Mouse (Mus musculus): ENCODE data around the gene Olfr702.

- TF ChIP-seq CTCF (IDR thresholded peaks at IDR 0.05; ENCODE audit: low read depth, low read length) (no peak), POLR2A (IDR thresholded peaks at IDR 0.05; ENCODE audit: extremely low read depth, insufficient read depth, low read length) (no peak)
Measured at GRCm38 (mm10) chr7:106808734-106809133, 25.0 kb downstream of the Olfr702 start, which contains the start of gene Olfr700.
